Mouse (Mus musculus) forebrain, embryonic 13.5 days (tissue): ENCODE results near the gene Lyl1. TPM values are rescaled to one million over a fixed set of nuclear protein-coding genes. Genes with fewer than 3 reads are reported as not detected.

Source experiments
- ATAC-seq: fragments of 200-750 bp; cut with Nextera tagmentation; 2 replicates; pipeline ENCODE4 v1.8.0; 2017
- H3K27ac ChIP-seq: fragments of 300-500 bp; sonication (generic); 2 replicates; pipeline ENCODE4 v1.5.1; 2015; ENCODE audit warnings: inconsistent platforms, mild to moderate bottlenecking, moderate library complexity
- H3K27me3 ChIP-seq: fragments of 300-500 bp; sonication (generic); 2 replicates; pipeline ENCODE4 v1.6.1; 2015; ENCODE audit warnings: mild to moderate bottlenecking, inconsistent platforms
- H3K36me3 ChIP-seq: fragments of 300-500 bp; sonication (generic); 2 replicates; pipeline ENCODE4 v1.6.1; 2015; ENCODE audit warnings: mild to moderate bottlenecking, inconsistent platforms; ENCODE audit not compliant: poor library complexity, severe bottlenecking
- H3K4me1 ChIP-seq: fragments of 300-500 bp; sonication (generic); 2 replicates; pipeline ENCODE4 v1.6.1; 2015; ENCODE audit warnings: inconsistent platforms
- H3K4me2 ChIP-seq: fragments of 300-500 bp; sonication (generic); 2 replicates; pipeline ENCODE4 v1.6.1; 2015; ENCODE audit warnings: inconsistent platforms, mild to moderate bottlenecking, moderate library complexity
- H3K4me3 ChIP-seq: fragments of 300-500 bp; sonication (generic); 2 replicates; pipeline ENCODE4 v1.5.1; 2015; ENCODE audit warnings: mild to moderate bottlenecking, inconsistent platforms
- H3K9ac ChIP-seq: fragments of 300-500 bp; sonication (generic); 2 replicates; pipeline ENCODE4 v1.6.1; 2015; ENCODE audit warnings: mild to moderate bottlenecking, inconsistent platforms
- H3K9me3 ChIP-seq: fragments of 300-500 bp; sonication (generic); replicated peaks from 2 replicates; pipeline ENCODE4 v1.6.1; 2016; ENCODE audit warnings: inconsistent platforms
- WGBS: fragments of 180-500 bp; shearing (Covaris S2); methylation state at CpG from one replicate; pipeline ENCODE4 v1.1.7; 2015; 5-methylcytosine and 5-hydroxymethylcytosine counted together
- polyA plus RNA-seq: library from polyadenylated mRNA; unstranded; fragments of >200 nt; fragmentation: Nextera tagmentation; extraction: Ambion mirVana; gene quantifications from 2 replicates; pipeline ENCODE4 v1.2.1, GENCODE M21; 2015

Gene Lyl1
- polyA plus RNA-seq, 1 experiment from 2014 or later = 1.9 TPM

- WGBS = 11% methylated on average over 22 of the region's 22 CpGs
- peaks cover 15% of the 10 kb centered on the region; the same call in 1 of the 2 replicates for H3K36me3 ChIP-seq
- no peaks in the 10 kb centered on the region for H3K9me3 ChIP-seq
- no peak for ATAC-seq
- peak overlapping the region; percentile 72 for H3K9ac ChIP-seq
- H3K27me3 ChIP-seq = peaks cover 60% of the 10 kb centered on the region
- peak overlapping the region; percentile 98 for H3K27ac ChIP-seq
- peak overlapping the region; percentile 35 for H3K4me3 ChIP-seq
- peaks cover 85% of the 10 kb centered on the region for H3K4me1 ChIP-seq
- peak overlapping the region; percentile 56 for H3K4me2 ChIP-seq
These were observed 6.1 kb downstream of the Lyl1 start for GRCm38 (mm10) chr8:84707267-84707883.

GRCm38 (mm10) chr8:84708071-84708541 lies 6.8 kb downstream of the Lyl1 start:
- peaks cover 52% of the 10 kb centered on the region for H3K27me3 ChIP-seq
- H3K27ac ChIP-seq = peak overlapping the region; percentile 98
- H3K36me3 ChIP-seq = peaks cover 15% of the 10 kb centered on the region; the same call in 1 of the 2 replicates
- WGBS = 5% methylated on average over 15 of the region's 15 CpGs
- ATAC-seq = no peak
- peak overlapping the region; percentile 72 for H3K9ac ChIP-seq
- H3K4me3 ChIP-seq = peak overlapping the region; percentile 35
- peak overlapping the region; percentile 56 for H3K4me2 ChIP-seq
- peaks cover 90% of the 10 kb centered on the region for H3K4me1 ChIP-seq
- no peaks in the 10 kb centered on the region for H3K9me3 ChIP-seq

- peaks cover 44% of the 10 kb centered on the region for H3K27me3 ChIP-seq
- H3K4me2 ChIP-seq = peak overlapping the region; percentile 3; the same call in 1 of the 2 replicates
- peaks cover 93% of the 10 kb centered on the region for H3K4me1 ChIP-seq
- H3K27ac ChIP-seq = peak overlapping the region; percentile 98
- no peak overlapping the region for H3K4me3 ChIP-seq
- WGBS = 6% methylated on average over 12 of the region's 12 CpGs
- peaks cover 14% of the 10 kb centered on the region for H3K36me3 ChIP-seq
- peak; percentile 76 for ATAC-seq
- peak overlapping the region; percentile 0; the same call in 1 of the 2 replicates for H3K9ac ChIP-seq
- no peaks in the 10 kb centered on the region for H3K9me3 ChIP-seq
These were observed 7.7 kb downstream of the Lyl1 start for GRCm38 (mm10) chr8:84708774-84709475.

GRCm38 (mm10) chr8:84709931-84710330 lies 8.7 kb downstream of the Lyl1 start:
- peak overlapping the region; percentile 98 for H3K27ac ChIP-seq
- no peak for ATAC-seq
- H3K4me1 ChIP-seq = peaks cover 95% of the 10 kb centered on the region
- H3K27me3 ChIP-seq = peaks cover 38% of the 10 kb centered on the region
- no peak overlapping the region for H3K4me3 ChIP-seq
- H3K4me2 ChIP-seq = 0 out of 2 replicates have a peak overlapping the region, but pooled peaks have one; percentile 3
- WGBS = 88% methylated on average over 1 of the region's 1 CpGs
- no peaks in the 10 kb centered on the region for H3K9me3 ChIP-seq
- H3K36me3 ChIP-seq = peaks cover 18% of the 10 kb centered on the region
- H3K9ac ChIP-seq = peak overlapping the region; percentile 52

- peaks cover 30% of the 10 kb centered on the region for H3K27me3 ChIP-seq
- peaks cover 24% of the 10 kb centered on the region for H3K36me3 ChIP-seq
- H3K4me1 ChIP-seq = peaks cover 94% of the 10 kb centered on the region
- peak overlapping the region; percentile 54; the same call in 1 of the 2 replicates for H3K9ac ChIP-seq
- ATAC-seq = no peak
- peak overlapping the region; percentile 10 for H3K4me2 ChIP-seq
- H3K4me3 ChIP-seq = no peak overlapping the region
- H3K9me3 ChIP-seq = no peaks in the 10 kb centered on the region
- peak overlapping the region; percentile 98 for H3K27ac ChIP-seq
- WGBS = 46% methylated on average over 3 of the region's 3 CpGs
These were observed 10.1 kb downstream of the Lyl1 start for GRCm38 (mm10) chr8:84711312-84711711.

GRCm38 (mm10) chr8:84711933-84712758 lies 10.9 kb downstream of the Lyl1 start:
- no peak overlapping the region for H3K4me3 ChIP-seq
- H3K27ac ChIP-seq = peak overlapping the region; percentile 98
- peaks cover 93% of the 10 kb centered on the region for H3K4me1 ChIP-seq
- WGBS = 4% methylated on average over 10 of the region's 11 CpGs
- peaks cover 27% of the 10 kb centered on the region for H3K27me3 ChIP-seq
- H3K9me3 ChIP-seq = no peaks in the 10 kb centered on the region
- H3K4me2 ChIP-seq = peak overlapping the region; percentile 10
- peaks cover 30% of the 10 kb centered on the region for H3K36me3 ChIP-seq
- H3K9ac ChIP-seq = peak overlapping the region; percentile 54; the same call in 1 of the 2 replicates
- peak; percentile 85 for ATAC-seq

GRCm38 (mm10) chr8:84712759-84713120 lies 11.5 kb downstream of the Lyl1 start:
- H3K9ac ChIP-seq = peak overlapping the region; percentile 57
- H3K27me3 ChIP-seq = peaks cover 22% of the 10 kb centered on the region
- 2% methylated on average over 3 of the region's 3 CpGs for WGBS
- H3K4me1 ChIP-seq = peaks cover 90% of the 10 kb centered on the region
- no peaks in the 10 kb centered on the region for H3K9me3 ChIP-seq
- peak; percentile 19; the same call in 1 of the 2 replicates for ATAC-seq
- H3K4me3 ChIP-seq = no peak overlapping the region
- H3K4me2 ChIP-seq = 0 out of 2 replicates have a peak overlapping the region, but pooled peaks have one; percentile 7
- peak overlapping the region; percentile 98 for H3K27ac ChIP-seq
- H3K36me3 ChIP-seq = peaks cover 28% of the 10 kb centered on the region

- Histone ChIP-seq H3K4me2 (peak overlapping the region; percentile 12; the same call in 1 of the 2 replicates), H3K4me1 (peaks cover 84% of the 10 kb centered on the region), H3K9ac (peak overlapping the region; percentile 57), H3K9me3 (no peaks in the 10 kb centered on the region), H3K27me3 (peaks cover 16% of the 10 kb centered on the region; the same call in 1 of the 2 replicates), H3K27ac (peak overlapping the region; percentile 98), H3K36me3 (peaks cover 24% of the 10 kb centered on the region), H3K4me3 (no peak overlapping the region; the same call in 1 of the 2 replicates)
- WGBS = 26% methylated on average over 4 of the region's 4 CpGs
- no peak for ATAC-seq
These were observed 12.1 kb downstream of the Lyl1 start for GRCm38 (mm10) chr8:84713381-84713780.

GRCm38 (mm10) chr8:84714161-84714560 lies 12.9 kb downstream of the Lyl1 start:
- H3K27me3 ChIP-seq = peaks cover 10% of the 10 kb centered on the region; the same call in 1 of the 2 replicates
- 40% methylated on average over 4 of the region's 4 CpGs for WGBS

GRCm38 (mm10) chr8:84715893-84716468 lies 14.7 kb downstream of the Lyl1 start:
- no peaks in the 10 kb centered on the region for H3K9me3 ChIP-seq
- peaks cover 10% of the 10 kb centered on the region; the same call in 1 of the 2 replicates for H3K27me3 ChIP-seq
- 4% methylated on average over 27 of the region's 27 CpGs for WGBS
- H3K9ac ChIP-seq = peak overlapping the region; percentile 53
- peaks cover 49% of the 10 kb centered on the region for H3K36me3 ChIP-seq
- H3K4me3 ChIP-seq = peak overlapping the region; percentile 2; the same call in 1 of the 2 replicates
- peak overlapping the region; percentile 83 for H3K27ac ChIP-seq
- no peak for ATAC-seq
- H3K4me2 ChIP-seq = peak overlapping the region; percentile 42
- H3K4me1 ChIP-seq = peaks cover 65% of the 10 kb centered on the region

More at GRCm38 (mm10) chr8:84714161-84714560, 12.9 kb downstream of the Lyl1 start:
- Histone ChIP-seq H3K4me2 (peak overlapping the region; percentile 12; the same call in 1 of the 2 replicates), H3K9me3 (no peaks in the 10 kb centered on the region), H3K36me3 (peaks cover 31% of the 10 kb centered on the region), H3K4me3 (no peak overlapping the region), H3K27ac (peak overlapping the region; percentile 98), H3K9ac (peak overlapping the region; percentile 57), H3K4me1 (peaks cover 81% of the 10 kb centered on the region)
- ATAC-seq = no peak

- H3K4me3 ChIP-seq = no peak overlapping the region
- 81% methylated on average over 11 of the region's 11 CpGs for WGBS
- H3K4me2 ChIP-seq = no peak overlapping the region
- H3K36me3 ChIP-seq = peaks cover 57% of the 10 kb centered on the region
- ATAC-seq = no peak
- peaks cover 10% of the 10 kb centered on the region; the same call in 1 of the 2 replicates for H3K27me3 ChIP-seq
- no peaks in the 10 kb centered on the region for H3K9me3 ChIP-seq
- H3K27ac ChIP-seq = peak overlapping the region; percentile 68
- H3K9ac ChIP-seq = peak overlapping the region; percentile 40; the same call in 1 of the 2 replicates
- peaks cover 61% of the 10 kb centered on the region for H3K4me1 ChIP-seq
These were observed 15.5 kb downstream of the Lyl1 start for GRCm38 (mm10) chr8:84716790-84717189.
